Mouse (Mus musculus): ENCODE data around the gene Spn. TPM values are rescaled to one million over a fixed set of nuclear protein-coding genes. Genes with fewer than 3 reads are reported as not detected.
A peak's percentile ranks its signal among the peaks of the same experiment; 100 is the strongest.
"Not testable (repeated sequence)": the region's sequence is repeated elsewhere in the genome, so short reads cannot be mapped to it uniquely, and the experiment has no call there.

Gene Spn
- total and polyA plus RNA-seq, 2 experiments from 2014 or later: 0.10 to 0.19 TPM

GRCm38 (mm10) chr7:127088901-127089845 lies 48.5 kb downstream of the Spn start:
- no peaks in the 10 kb centered on the region for H3K27me3 ChIP-seq (ENCODE audit: control insufficient read depth, insufficient read depth, low read length)
- peak overlapping the region; percentile 25 for H3K4me3 ChIP-seq (ENCODE audit: low read depth, low read length)
- peak overlapping the region; percentile 51 for H3K4me2 ChIP-seq (ENCODE audit: low read depth, low read length)
- ATAC-seq (ENCODE audit: insufficient read depth, low read depth): no peak
- no peaks in the 10 kb centered on the region for H3K9me3 ChIP-seq (replicated peaks; ENCODE audit: control insufficient read depth, low read length)
- no peaks in the 10 kb centered on the region for H3K36me3 ChIP-seq (replicated peaks; ENCODE audit: control insufficient read depth, insufficient read depth, low read length)
- H3K27ac ChIP-seq (ENCODE audit: low read depth): peak overlapping the region; percentile 48; the same call in 1 of the 2 replicates
- peaks cover 9% of the 10 kb centered on the region; the same call in 1 of the 2 replicates for H3K4me1 ChIP-seq (ENCODE audit: control insufficient read depth, insufficient read depth)
- WGBS: 18% methylated on average over 27 of the region's 27 CpGs
- DNase-seq (ENCODE audit: low spot score): no peak
- TF ChIP-seq EP300 (IDR thresholded peaks at IDR 0.05; ENCODE audit: low read depth): no peak
- no peak for TF ChIP-seq CTCF (IDR thresholded peaks at IDR 0.05; ENCODE audit: low read depth)
- H3K9ac ChIP-seq (replicated peaks; ENCODE audit: low read depth, low read length): 0 out of 2 replicates have a peak overlapping the region, but pooled peaks have one; percentile 26

DNA sequence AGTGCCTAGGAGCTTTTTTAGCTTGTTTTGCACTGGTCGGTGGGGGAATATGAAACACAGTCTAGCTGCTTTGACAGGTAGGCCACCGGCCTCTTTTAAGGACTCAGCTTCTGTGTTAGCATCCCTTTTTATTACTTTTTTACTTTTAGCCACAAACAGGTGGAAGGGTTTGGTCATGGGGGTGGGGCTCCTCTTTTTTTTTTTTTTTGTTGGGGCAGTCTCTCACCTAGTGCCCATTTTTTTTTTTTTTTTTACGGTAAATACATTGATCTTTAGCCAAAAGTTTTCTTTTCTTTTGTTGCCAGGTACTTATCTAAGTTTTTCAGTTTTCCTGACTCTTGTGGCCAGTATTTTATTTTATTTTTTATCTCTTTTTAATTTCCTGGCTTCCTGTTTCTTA lies 49.5 kb downstream of the Spn start:
- Histone ChIP-seq H3K27me3 (ENCODE audit: control insufficient read depth, insufficient read depth, low read length) (no peaks in the 10 kb centered on the region), H3K4me3 (ENCODE audit: low read depth, low read length) (no peak overlapping the region), H3K4me1 (ENCODE audit: control insufficient read depth, insufficient read depth) (peaks cover 9% of the 10 kb centered on the region; the same call in 1 of the 2 replicates), H3K27ac (ENCODE audit: low read depth) (no peak overlapping the region), H3K9ac (replicated peaks; ENCODE audit: low read depth, low read length) (no peak overlapping the region), H3K36me3 (replicated peaks; ENCODE audit: control insufficient read depth, insufficient read depth, low read length) (no peaks in the 10 kb centered on the region), H3K9me3 (replicated peaks; ENCODE audit: control insufficient read depth, low read length) (no peaks in the 10 kb centered on the region), H3K4me2 (ENCODE audit: low read depth, low read length) (no peak overlapping the region)
- DNase-seq (ENCODE audit: low spot score): no peak
- no peak for TF ChIP-seq CTCF (IDR thresholded peaks at IDR 0.05; ENCODE audit: low read depth)
- no peak for TF ChIP-seq EP300 (IDR thresholded peaks at IDR 0.05; ENCODE audit: low read depth)
- 86% methylated on average over 3 of the region's 3 CpGs for WGBS
- no peak for ATAC-seq (ENCODE audit: insufficient read depth, low read depth)

- ATAC-seq (ENCODE audit: insufficient read depth, low read depth); H3K4me2 ChIP-seq (ENCODE audit: low read depth, low read length); DNase-seq (ENCODE audit: low spot score); H3K36me3 ChIP-seq (replicated peaks; ENCODE audit: control insufficient read depth, insufficient read depth, low read length); H3K4me1 ChIP-seq (ENCODE audit: control insufficient read depth, insufficient read depth); H3K27ac ChIP-seq (ENCODE audit: low read depth); H3K9me3 ChIP-seq (replicated peaks; ENCODE audit: control insufficient read depth, low read length); H3K9ac ChIP-seq (replicated peaks; ENCODE audit: low read depth, low read length); H3K4me3 ChIP-seq (ENCODE audit: low read depth, low read length); H3K27me3 ChIP-seq (ENCODE audit: control insufficient read depth, insufficient read depth, low read length): not testable (repeated sequence)
- 58% methylated on average over 6 of the region's 6 CpGs for WGBS
Measured at GRCm38 (mm10) chr7:127087278-127088010, 50.2 kb downstream of the Spn start, which contains the start of gene Zg16. Zg16 (minus strand) TSS chr7:127087328.

GRCm38 (mm10) chr7:127085751-127086150 lies 51.9 kb downstream of the Spn start:
- H3K4me1 ChIP-seq (ENCODE audit: control insufficient read depth, insufficient read depth); H3K9ac ChIP-seq (replicated peaks; ENCODE audit: low read depth, low read length); DNase-seq (ENCODE audit: low spot score); H3K4me3 ChIP-seq (ENCODE audit: low read depth, low read length); H3K27ac ChIP-seq (ENCODE audit: low read depth); H3K9me3 ChIP-seq (replicated peaks; ENCODE audit: control insufficient read depth, low read length); H3K36me3 ChIP-seq (replicated peaks; ENCODE audit: control insufficient read depth, insufficient read depth, low read length); H3K27me3 ChIP-seq (ENCODE audit: control insufficient read depth, insufficient read depth, low read length); H3K4me2 ChIP-seq (ENCODE audit: low read depth, low read length); ATAC-seq (ENCODE audit: insufficient read depth, low read depth): not testable (repeated sequence)
- WGBS: 40% methylated on average over 6 of the region's 6 CpGs

GRCm38 (mm10) chr7:127084794-127085193 lies 52.8 kb downstream of the Spn start:
- H3K9me3 ChIP-seq (replicated peaks; ENCODE audit: control insufficient read depth, low read length): no peaks in the 10 kb centered on the region
- no peaks in the 10 kb centered on the region for H3K36me3 ChIP-seq (replicated peaks; ENCODE audit: control insufficient read depth, insufficient read depth, low read length)
- H3K4me2 ChIP-seq (ENCODE audit: low read depth, low read length): no peak overlapping the region
- ATAC-seq (ENCODE audit: insufficient read depth, low read depth) (no peak), DNase-seq (ENCODE audit: low spot score) (no peak)
- peaks cover 16% of the 10 kb centered on the region; the same call in 1 of the 2 replicates for H3K4me1 ChIP-seq (ENCODE audit: control insufficient read depth, insufficient read depth)
- H3K27ac ChIP-seq (ENCODE audit: low read depth): no peak overlapping the region
- no peaks in the 10 kb centered on the region for H3K27me3 ChIP-seq (ENCODE audit: control insufficient read depth, insufficient read depth, low read length)
- TF ChIP-seq EP300 (IDR thresholded peaks at IDR 0.05; ENCODE audit: low read depth) (no peak), CTCF (IDR thresholded peaks at IDR 0.05; ENCODE audit: low read depth) (no peak)
- WGBS: 80% methylated on average over 2 of the region's 2 CpGs
- H3K9ac ChIP-seq (replicated peaks; ENCODE audit: low read depth, low read length): no peak overlapping the region
- H3K4me3 ChIP-seq (ENCODE audit: low read depth, low read length): no peak overlapping the region

Measured in heart, postnatal 0 days (tissue).